Mouse (Mus musculus): ENCODE data around the gene Amigo1. TPM values are rescaled to one million over a fixed set of nuclear protein-coding genes. Genes with fewer than 3 reads are reported as not detected.
"Not testable (repeated sequence)": the region's sequence is repeated elsewhere in the genome, so short reads cannot be mapped to it uniquely, and the experiment has no call there.

The Amigo1 gene
- polyA plus RNA-seq, 1 experiment from 2014 or later: 3.7 TPM

DNA sequence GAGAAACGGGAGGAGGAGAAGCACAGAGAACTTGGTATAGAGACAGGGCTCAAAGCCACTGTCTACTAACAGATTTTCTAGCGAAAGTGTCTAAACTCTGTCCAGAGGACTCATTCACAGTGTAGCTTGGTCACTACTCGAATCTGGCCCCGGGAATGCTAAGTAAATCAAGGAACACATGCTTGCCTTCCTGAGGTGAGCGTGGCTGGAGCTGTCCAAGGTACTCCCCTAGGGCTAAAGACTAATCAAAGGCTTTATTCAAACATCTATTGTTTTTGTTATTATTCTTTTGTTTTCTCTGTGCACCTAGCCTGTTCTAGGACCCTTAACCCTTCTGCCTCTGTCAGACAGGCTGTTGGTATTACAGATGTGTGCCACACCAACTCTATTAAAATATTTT, 28.6 kb downstream of the Amigo1 start:
- whole genome bisulfite sequencing: 13% methylated on average over 5 of the region's 5 CpGs
- no peak overlapping the region for H3K27ac ChIP-seq (ENCODE audit: low read depth, low read length)
- no peaks in the 10 kb centered on the region for H3K36me3 ChIP-seq (ENCODE audit: control insufficient read depth, insufficient read depth, low read length)
- no peaks in the 10 kb centered on the region for H3K27me3 ChIP-seq (ENCODE audit: control insufficient read depth, insufficient read depth, low read length)
- no peak overlapping the region for H3K4me3 ChIP-seq (ENCODE audit: low read length)
- no peak overlapping the region for H3K9ac ChIP-seq (ENCODE audit: low read depth, low read length)
- no peaks in the 10 kb centered on the region for H3K4me1 ChIP-seq (ENCODE audit: control insufficient read depth, insufficient read depth, low read length)
- no peak for ATAC-seq (ENCODE audit: low FRiP score, low TSS enrichment)
- H3K4me2 ChIP-seq (replicated peaks; ENCODE audit: low read depth, low read length): no peak overlapping the region
- no peaks in the 10 kb centered on the region for H3K9me3 ChIP-seq (ENCODE audit: control insufficient read depth, low read length)

GRCm38 (mm10) chr3:108220661-108221060, 34.5 kb downstream of the Amigo1 start:
- Histone ChIP-seq H3K27ac (ENCODE audit: low read depth, low read length) (no peak overlapping the region), H3K36me3 (ENCODE audit: control insufficient read depth, insufficient read depth, low read length) (no peaks in the 10 kb centered on the region), H3K4me2 (replicated peaks; ENCODE audit: low read depth, low read length) (no peak overlapping the region), H3K4me1 (ENCODE audit: control insufficient read depth, insufficient read depth, low read length) (no peaks in the 10 kb centered on the region; the same call in 1 of the 2 replicates), H3K9me3 (ENCODE audit: control insufficient read depth, low read length) (no peaks in the 10 kb centered on the region), H3K27me3 (ENCODE audit: control insufficient read depth, insufficient read depth, low read length) (peaks cover 6% of the 10 kb centered on the region), H3K9ac (ENCODE audit: low read depth, low read length) (no peak overlapping the region), H3K4me3 (ENCODE audit: low read length) (no peak overlapping the region)
- ATAC-seq (ENCODE audit: low FRiP score, low TSS enrichment): no peak
- 74% methylated on average over 3 of the region's 3 CpGs for WGBS

GRCm38 (mm10) chr3:108225711-108226557, 39.8 kb downstream of the Amigo1 start:
- H3K27ac ChIP-seq (ENCODE audit: low read depth, low read length): 0 out of 2 replicates have a peak overlapping the region, but pooled peaks have one; percentile 13
- H3K4me2 ChIP-seq (replicated peaks; ENCODE audit: low read depth, low read length): peak overlapping the region; percentile 80
- ATAC-seq (ENCODE audit: low FRiP score, low TSS enrichment): peak; percentile 83
- H3K4me3 ChIP-seq (ENCODE audit: low read length): peak overlapping the region; percentile 53
- no peaks in the 10 kb centered on the region for H3K9me3 ChIP-seq (ENCODE audit: control insufficient read depth, low read length)
- no peaks in the 10 kb centered on the region for H3K36me3 ChIP-seq (ENCODE audit: control insufficient read depth, insufficient read depth, low read length)
- H3K27me3 ChIP-seq (ENCODE audit: control insufficient read depth, insufficient read depth, low read length): peaks cover 24% of the 10 kb centered on the region
- H3K4me1 ChIP-seq (ENCODE audit: control insufficient read depth, insufficient read depth, low read length): peaks cover 4% of the 10 kb centered on the region; the same call in 1 of the 2 replicates
- H3K9ac ChIP-seq (ENCODE audit: low read depth, low read length): peak overlapping the region; percentile 56
- WGBS: 2% methylated on average over 59 of the region's 67 CpGs

DNA sequence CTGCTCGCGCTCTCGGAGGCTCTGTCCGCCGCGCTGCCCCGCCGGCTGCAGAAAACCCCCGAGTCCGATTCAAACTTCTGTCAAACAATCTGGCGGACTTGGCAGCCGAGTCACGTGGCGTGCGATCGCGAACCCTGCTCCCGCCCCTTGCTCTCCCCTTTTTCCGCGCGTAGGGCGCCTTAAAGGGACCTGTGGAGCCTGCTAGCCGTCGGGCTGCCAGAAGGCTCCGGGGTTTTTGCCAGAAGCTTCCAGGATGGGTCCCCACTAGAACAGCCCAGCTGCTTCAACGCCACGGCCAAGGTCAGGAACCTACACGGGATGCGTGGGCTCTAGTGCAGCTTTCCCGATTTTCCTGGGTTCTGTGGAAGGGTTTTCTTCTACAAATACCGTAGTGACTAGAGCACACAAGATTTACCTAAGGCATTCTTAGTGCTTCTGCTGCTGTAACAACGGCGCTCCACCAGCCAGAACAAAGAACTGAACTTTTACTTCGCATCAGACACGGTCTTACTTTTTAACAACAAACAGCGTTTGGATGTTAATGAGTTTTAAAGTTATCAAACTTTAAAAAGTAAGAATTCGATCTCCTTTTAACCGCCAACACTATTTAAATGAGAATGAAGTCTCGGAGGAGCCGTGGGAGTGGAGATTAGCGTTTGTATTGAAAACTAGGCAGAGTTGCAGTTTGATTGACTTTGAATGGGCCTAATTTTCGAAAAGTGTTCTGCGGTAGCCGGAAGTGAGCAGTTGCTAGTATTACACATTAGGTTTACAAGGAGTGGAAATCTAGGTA, 40.6 kb downstream of the Amigo1 start, which contains the start of gene Sypl2:
Gene Sypl2 (minus strand): TSS at position 91 of the 793 bp plus-strand sequence.
- 0 out of 2 replicates have a peak within 1 kb of the TSS, but pooled peaks have one; percentile 13 for H3K27ac ChIP-seq (ENCODE audit: low read depth, low read length)
- H3K4me2 ChIP-seq (replicated peaks; ENCODE audit: low read depth, low read length): peak within 1 kb of the TSS; percentile 80
- 3% methylated on average over 42 of the region's 44 CpGs for WGBS
- peak within 1 kb of the TSS; percentile 53 for H3K4me3 ChIP-seq (ENCODE audit: low read length)
- no peaks in the 10 kb centered on the region for H3K36me3 ChIP-seq (ENCODE audit: control insufficient read depth, insufficient read depth, low read length)
- peak; percentile 64 for ATAC-seq (ENCODE audit: low FRiP score, low TSS enrichment)
- H3K27me3 ChIP-seq (ENCODE audit: control insufficient read depth, insufficient read depth, low read length): peaks cover 24% of the 10 kb centered on the region
- peaks cover 4% of the 10 kb centered on the region; the same call in 1 of the 2 replicates for H3K4me1 ChIP-seq (ENCODE audit: control insufficient read depth, insufficient read depth, low read length)
- H3K9me3 ChIP-seq (ENCODE audit: control insufficient read depth, low read length): no peaks in the 10 kb centered on the region
- H3K9ac ChIP-seq (ENCODE audit: low read depth, low read length): peak within 1 kb of the TSS; percentile 56

DNA sequence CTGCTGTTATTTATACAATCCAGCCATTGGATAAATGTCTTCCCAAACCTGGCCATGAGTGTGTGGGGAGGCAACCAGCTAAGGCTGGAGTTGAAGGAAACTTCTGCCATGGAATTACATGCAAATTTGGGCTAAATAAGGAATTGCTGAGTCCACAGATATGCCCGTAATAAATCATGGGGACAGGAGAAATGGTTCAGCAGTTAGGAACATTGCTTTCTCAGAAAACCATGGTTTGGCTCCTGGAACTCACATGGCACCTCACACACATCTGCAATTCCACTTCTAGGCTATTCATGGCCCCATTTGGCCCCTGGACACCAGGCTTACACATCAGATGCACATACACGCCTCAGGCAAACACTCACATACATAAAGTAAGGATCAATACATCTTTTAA, 41.4 kb downstream of the Amigo1 start:
- Histone ChIP-seq H3K9me3 (ENCODE audit: control insufficient read depth, low read length) (no peaks in the 10 kb centered on the region), H3K4me2 (replicated peaks; ENCODE audit: low read depth, low read length) (peak overlapping the region; percentile 80), H3K4me3 (ENCODE audit: low read length) (peak overlapping the region; percentile 53; the same call in 1 of the 2 replicates), H3K27me3 (ENCODE audit: control insufficient read depth, insufficient read depth, low read length) (peaks cover 24% of the 10 kb centered on the region), H3K27ac (ENCODE audit: low read depth, low read length) (no peak overlapping the region), H3K9ac (ENCODE audit: low read depth, low read length) (no peak overlapping the region), H3K36me3 (ENCODE audit: control insufficient read depth, insufficient read depth, low read length) (no peaks in the 10 kb centered on the region), H3K4me1 (ENCODE audit: control insufficient read depth, insufficient read depth, low read length) (peaks cover 4% of the 10 kb centered on the region; the same call in 1 of the 2 replicates)
- 62% methylated on average over 2 of the region's 2 CpGs for WGBS
- no peak for ATAC-seq (ENCODE audit: low FRiP score, low TSS enrichment)

DNA sequence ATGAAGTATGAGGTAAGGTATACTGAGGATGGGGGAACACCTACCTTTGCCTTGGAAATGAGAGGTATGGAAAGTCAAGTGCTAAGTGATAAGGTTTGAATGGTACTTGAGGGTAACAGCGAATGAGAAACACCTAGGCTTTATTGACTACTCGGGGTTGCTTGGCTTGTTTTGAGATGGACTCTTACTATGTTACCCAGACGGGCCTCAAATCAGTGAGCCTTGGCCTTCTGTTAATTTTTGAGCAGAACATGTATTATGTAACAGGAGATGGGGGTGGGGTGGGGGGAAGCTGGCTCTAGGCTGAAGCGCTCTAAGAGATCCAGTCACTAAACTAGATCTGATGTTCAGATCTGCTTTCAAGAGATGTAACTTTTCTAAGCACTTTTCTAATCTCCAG, 45.5 kb downstream of the Amigo1 start:
- H3K9ac ChIP-seq (ENCODE audit: low read depth, low read length): no peak overlapping the region
- no peaks in the 10 kb centered on the region for H3K36me3 ChIP-seq (ENCODE audit: control insufficient read depth, insufficient read depth, low read length)
- 75% methylated on average over 4 of the region's 4 CpGs for WGBS
- no peak overlapping the region for H3K4me2 ChIP-seq (replicated peaks; ENCODE audit: low read depth, low read length)
- no peaks in the 10 kb centered on the region for H3K4me1 ChIP-seq (ENCODE audit: control insufficient read depth, insufficient read depth, low read length)
- peaks cover 8% of the 10 kb centered on the region for H3K27me3 ChIP-seq (ENCODE audit: control insufficient read depth, insufficient read depth, low read length)
- no peak for ATAC-seq (ENCODE audit: low FRiP score, low TSS enrichment)
- no peak overlapping the region for H3K27ac ChIP-seq (ENCODE audit: low read depth, low read length)
- H3K4me3 ChIP-seq (ENCODE audit: low read length): no peak overlapping the region
- no peaks in the 10 kb centered on the region for H3K9me3 ChIP-seq (ENCODE audit: control insufficient read depth, low read length)

DNA sequence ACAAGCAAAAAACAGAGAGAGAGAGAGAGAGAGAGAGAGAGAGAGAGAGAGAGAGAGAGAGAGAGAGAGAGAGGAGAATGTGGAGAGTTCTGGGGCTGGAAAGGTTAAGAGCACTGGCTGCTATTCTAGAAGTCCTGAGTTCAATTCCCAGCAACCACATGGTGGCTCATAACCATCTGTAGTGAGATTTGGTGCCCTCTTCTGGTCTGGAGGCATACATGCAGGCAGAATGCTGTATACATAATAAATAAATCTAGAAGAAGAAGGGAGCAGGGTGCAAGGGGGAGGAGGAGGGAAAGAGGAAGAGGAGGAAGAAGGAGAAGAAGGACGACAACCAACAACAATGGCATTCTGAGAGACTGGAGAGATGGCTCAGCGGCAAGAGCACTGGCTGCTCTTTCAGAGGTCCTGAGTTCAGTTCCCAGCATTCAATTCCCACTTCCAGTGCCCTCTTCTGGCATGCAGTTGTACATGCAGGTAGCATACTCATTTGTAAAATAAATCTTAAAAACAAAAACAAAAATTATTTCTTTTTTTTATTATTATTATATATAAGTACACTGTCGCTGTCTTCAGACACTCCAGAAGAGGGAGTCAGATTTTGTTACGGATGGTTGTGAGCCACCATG, 51.5 kb downstream of the Amigo1 start:
- ATAC-seq (ENCODE audit: low FRiP score, low TSS enrichment); H3K27ac ChIP-seq (ENCODE audit: low read depth, low read length); H3K9me3 ChIP-seq (ENCODE audit: control insufficient read depth, low read length); H3K4me1 ChIP-seq (ENCODE audit: control insufficient read depth, insufficient read depth, low read length); H3K27me3 ChIP-seq (ENCODE audit: control insufficient read depth, insufficient read depth, low read length); H3K4me3 ChIP-seq (ENCODE audit: low read length); H3K36me3 ChIP-seq (ENCODE audit: control insufficient read depth, insufficient read depth, low read length); H3K9ac ChIP-seq (ENCODE audit: low read depth, low read length); H3K4me2 ChIP-seq (replicated peaks; ENCODE audit: low read depth, low read length): not testable (repeated sequence)
- WGBS: 91% methylated on average over 4 of the region's 4 CpGs

GRCm38 (mm10) chr3:108241243-108241839, 55.2 kb downstream of the Amigo1 start:
- ATAC-seq (ENCODE audit: low FRiP score, low TSS enrichment): no peak
- WGBS: 87% methylated on average over 3 of the region's 3 CpGs

More at GRCm38 (mm10) chr3:108241243-108241839, 55.2 kb downstream of the Amigo1 start:
- Histone ChIP-seq H3K4me1 (ENCODE audit: control insufficient read depth, insufficient read depth, low read length) (no peaks in the 10 kb centered on the region), H3K27me3 (ENCODE audit: control insufficient read depth, insufficient read depth, low read length) (no peaks in the 10 kb centered on the region), H3K9me3 (ENCODE audit: control insufficient read depth, low read length) (no peaks in the 10 kb centered on the region), H3K36me3 (ENCODE audit: control insufficient read depth, insufficient read depth, low read length) (no peaks in the 10 kb centered on the region), H3K4me3 (ENCODE audit: low read length) (no peak overlapping the region), H3K4me2 (replicated peaks; ENCODE audit: low read depth, low read length) (no peak overlapping the region), H3K9ac (ENCODE audit: low read depth, low read length) (no peak overlapping the region), H3K27ac (ENCODE audit: low read depth, low read length) (no peak overlapping the region)
